Mouse (Mus musculus) bone marrow, adult 2 months (tissue): Measurements from ENCODE around the gene Best3. TPM values are rescaled to one million over a fixed set of nuclear protein-coding genes. Genes with fewer than 3 reads are reported as not detected.

Experiments used
- H3K27ac ChIP-seq: fragments of 200-500 bp; 2 replicates; pipeline ENCODE4 v1.5.1; 2012; ENCODE audit warnings: low read depth, mild to moderate bottlenecking, control low read depth, inconsistent platforms, low read length; ENCODE audit not compliant: control insufficient read depth, poor library complexity, insufficient read depth
- H3K4me1 ChIP-seq: fragments of 200-500 bp; 2 replicates; pipeline ENCODE4 v1.6.1; 2011; ENCODE audit warnings: low read length; ENCODE audit not compliant: control insufficient read depth, insufficient read depth
- H3K4me3 ChIP-seq: fragments of 200-500 bp; replicated peaks from 2 replicates; pipeline ENCODE3; 2011; ENCODE audit warnings: mild to moderate bottlenecking, low read depth, low read length, control low read depth; ENCODE audit not compliant: control insufficient read depth
- CTCF ChIP-seq: fragments of 200-500 bp; IDR thresholded peaks from 2 replicates; pipeline ENCODE4 v1.5.1; 2011; ENCODE audit warnings: low read length, control low read depth; ENCODE audit not compliant: control insufficient read depth, insufficient read depth
- POLR2A ChIP-seq: fragments of 200-500 bp; IDR thresholded peaks from 2 replicates; pipeline ENCODE4 v1.6.1; 2011; ENCODE audit warnings: low read depth, mild to moderate bottlenecking, control low read depth, low read length, borderline replicate concordance; ENCODE audit not compliant: control insufficient read depth
- WGBS: fragments of 180-500 bp; shearing (Covaris S2); methylation state at CpG from one replicate; pipeline ENCODE4 v1.1.7; 2018; 5-methylcytosine and 5-hydroxymethylcytosine counted together
- polyA plus RNA-seq: library from polyadenylated mRNA; stranded (reverse); fragments of >200 nt; gene quantifications from 2 replicates; pipeline ENCODE4 v1.2.4, GENCODE M21; 2011; ENCODE audit warnings: low replicate concordance; ENCODE audit not compliant: missing spikeins, insufficient read depth, insufficient read length

Gene Best3
- polyA plus RNA-seq, 1 experiment = not detected

DNA sequence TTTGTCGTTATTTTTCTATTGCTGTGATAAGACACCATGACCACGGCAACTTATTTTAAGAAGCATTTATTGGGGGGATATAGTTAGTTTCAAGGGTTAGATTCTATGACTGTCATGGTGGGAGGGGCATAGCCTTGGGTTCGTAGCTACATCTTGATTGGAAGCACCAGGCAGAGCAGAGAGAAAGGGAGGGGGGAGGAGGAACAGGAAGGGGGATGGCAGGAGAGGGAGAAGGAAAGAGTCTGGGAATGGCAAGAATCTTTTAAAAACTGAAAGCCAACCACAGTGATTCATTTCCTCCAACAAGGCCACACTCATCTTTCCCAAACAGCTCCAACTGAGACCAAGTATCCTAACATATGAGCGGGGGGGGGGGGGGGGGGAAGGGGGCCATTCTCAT, 3.6 kb upstream of the Best3 start:
- Histone ChIP-seq H3K27ac (no peak overlapping the region), H3K4me3 (no peak overlapping the region), H3K4me1 (no peaks in the 10 kb centered on the region)
- TF ChIP-seq CTCF (no peak), POLR2A (no peak)
- WGBS = 60% methylated on average over 4 of the region's 4 CpGs

DNA sequence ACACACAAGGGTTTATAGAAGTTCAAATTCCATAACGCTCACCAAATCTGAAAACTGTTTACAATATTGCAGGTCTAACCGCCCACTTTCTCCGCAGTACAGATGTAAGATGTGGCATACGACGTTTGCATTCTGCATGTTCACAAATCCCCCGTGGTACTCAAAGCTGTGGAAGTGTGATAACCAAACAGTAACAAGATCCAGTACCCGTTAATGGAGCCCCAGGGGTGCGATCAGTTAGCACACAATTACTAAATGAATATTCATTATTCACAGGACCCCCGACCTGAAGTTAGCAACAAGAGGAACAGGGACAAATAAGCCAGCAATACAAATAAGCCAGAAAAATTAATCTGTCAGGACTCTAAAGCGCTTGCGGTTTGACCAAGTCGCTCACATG, 1.3 kb upstream of the Best3 start:
- Histone ChIP-seq H3K4me1 (no peaks in the 10 kb centered on the region), H3K4me3 (no peak overlapping the region), H3K27ac (no peak overlapping the region)
- 82% methylated on average over 12 of the region's 12 CpGs for WGBS
- TF ChIP-seq POLR2A = no peak
- TF ChIP-seq CTCF = no peak

DNA sequence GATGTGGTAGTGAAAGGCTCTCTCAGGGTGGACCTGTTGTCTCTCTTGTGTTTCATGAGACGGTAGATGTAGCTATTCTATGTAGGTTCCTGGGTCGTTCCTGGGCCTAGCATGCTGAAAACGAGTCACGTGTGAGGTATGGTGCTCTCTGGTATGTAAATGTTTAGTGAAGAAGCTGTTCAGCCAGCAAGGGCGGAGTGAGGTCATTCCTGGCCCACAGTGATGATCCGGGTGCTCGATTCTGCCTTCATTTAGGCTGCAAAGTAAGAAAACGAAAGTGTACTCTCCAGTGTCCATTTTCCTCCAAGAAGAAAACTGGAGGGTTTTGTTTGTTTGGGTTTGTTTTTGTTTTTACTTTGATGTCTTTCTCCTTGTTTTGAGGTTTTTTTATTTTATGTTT, 7.9 kb downstream of the Best3 start:
- Histone ChIP-seq H3K4me3 (no peak overlapping the region), H3K27ac (no peak overlapping the region), H3K4me1 (no peaks in the 10 kb centered on the region; the same call in 1 of the 2 replicates)
- TF ChIP-seq POLR2A = no peak
- TF ChIP-seq CTCF = no peak
- 81% methylated on average over 8 of the region's 8 CpGs for WGBS

DNA sequence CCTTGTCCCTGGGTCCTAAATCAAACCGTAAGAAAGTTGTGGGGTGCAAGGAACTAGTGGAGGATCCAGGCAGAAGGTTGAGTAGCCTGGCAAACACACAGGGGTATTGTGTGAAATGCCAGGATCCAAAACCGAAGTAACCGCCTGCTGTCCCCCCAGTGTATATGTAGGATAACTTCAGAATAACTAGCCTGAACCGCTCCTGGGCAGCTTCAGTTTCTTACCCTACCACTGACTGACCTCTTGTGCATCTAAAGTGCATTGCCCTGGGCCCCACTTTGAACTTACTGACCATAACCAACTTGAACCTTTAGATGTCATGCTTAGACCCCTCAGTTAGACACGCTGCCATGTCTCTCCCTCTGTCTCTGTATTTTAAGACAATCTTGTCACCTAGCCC, 9.0 kb downstream of the Best3 start:
- TF ChIP-seq CTCF (no peak), POLR2A (no peak)

DNA sequence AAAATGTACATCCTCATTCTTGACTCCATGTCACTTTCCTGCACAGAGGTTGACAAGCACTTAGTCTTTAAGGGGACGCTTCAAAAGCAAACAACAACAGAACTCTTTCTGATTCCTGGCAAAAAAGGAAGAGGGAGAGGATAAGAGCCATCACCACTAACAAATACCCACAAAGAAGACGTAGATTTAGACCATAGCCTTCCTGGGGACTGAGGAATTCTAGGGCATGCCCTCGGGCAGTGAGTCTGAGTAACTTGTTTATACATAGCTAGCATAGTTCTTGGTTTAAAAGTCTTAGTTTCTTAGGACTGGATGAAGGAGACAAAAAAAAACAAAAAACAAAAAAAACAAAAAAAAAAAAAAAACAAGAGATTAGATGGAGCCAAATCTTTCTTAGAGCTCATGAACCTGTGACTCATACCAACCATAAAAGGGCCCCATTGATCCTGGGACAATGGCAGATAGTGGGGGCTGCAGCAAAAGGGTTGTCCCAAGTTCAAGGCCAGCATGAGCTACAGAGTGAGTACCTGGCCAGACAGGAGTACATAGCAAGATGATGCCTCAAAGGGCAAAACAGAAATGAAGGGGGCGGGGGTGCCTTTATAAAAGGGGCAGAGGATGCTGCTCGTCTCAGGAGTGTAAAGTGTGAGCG, 9.6 kb downstream of the Best3 start:
- H3K4me3 ChIP-seq = no peak overlapping the region
- no peak overlapping the region for H3K27ac ChIP-seq
- H3K4me1 ChIP-seq = no peaks in the 10 kb centered on the region; the same call in 1 of the 2 replicates
- no peak for TF ChIP-seq POLR2A
- TF ChIP-seq CTCF = no peak
- WGBS = 44% methylated on average over 6 of the region's 6 CpGs

More for the DNA sequence above, 9.0 kb downstream of the Best3 start:
- H3K27ac ChIP-seq = no peak overlapping the region
- WGBS = 82% methylated on average over 5 of the region's 5 CpGs
- no peaks in the 10 kb centered on the region; the same call in 1 of the 2 replicates for H3K4me1 ChIP-seq
- H3K4me3 ChIP-seq = no peak overlapping the region

DNA sequence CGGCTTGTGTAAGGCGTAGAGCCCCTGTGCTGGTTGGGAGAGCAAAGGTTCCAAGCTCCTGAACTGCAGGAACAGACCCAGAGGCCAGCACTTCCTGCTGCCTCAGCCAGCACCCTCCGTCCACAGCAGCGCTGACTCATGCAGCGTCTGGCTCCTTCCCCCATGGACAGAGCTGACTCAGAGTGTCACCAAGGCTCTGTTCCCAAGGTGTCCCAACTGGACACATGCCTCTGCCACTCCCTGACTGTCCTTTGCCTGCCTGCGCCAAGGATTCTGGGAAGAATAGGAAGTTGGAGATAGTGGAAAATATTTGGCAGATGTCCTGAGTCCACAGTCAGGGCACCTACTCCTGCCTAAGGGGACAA, 10.1 kb downstream of the Best3 start:
- Histone ChIP-seq H3K4me3 (no peak overlapping the region), H3K27ac (no peak overlapping the region), H3K4me1 (no peaks in the 10 kb centered on the region; the same call in 1 of the 2 replicates)
- TF ChIP-seq CTCF (no peak), POLR2A (no peak)
- WGBS = 12% methylated on average over 6 of the region's 6 CpGs

DNA sequence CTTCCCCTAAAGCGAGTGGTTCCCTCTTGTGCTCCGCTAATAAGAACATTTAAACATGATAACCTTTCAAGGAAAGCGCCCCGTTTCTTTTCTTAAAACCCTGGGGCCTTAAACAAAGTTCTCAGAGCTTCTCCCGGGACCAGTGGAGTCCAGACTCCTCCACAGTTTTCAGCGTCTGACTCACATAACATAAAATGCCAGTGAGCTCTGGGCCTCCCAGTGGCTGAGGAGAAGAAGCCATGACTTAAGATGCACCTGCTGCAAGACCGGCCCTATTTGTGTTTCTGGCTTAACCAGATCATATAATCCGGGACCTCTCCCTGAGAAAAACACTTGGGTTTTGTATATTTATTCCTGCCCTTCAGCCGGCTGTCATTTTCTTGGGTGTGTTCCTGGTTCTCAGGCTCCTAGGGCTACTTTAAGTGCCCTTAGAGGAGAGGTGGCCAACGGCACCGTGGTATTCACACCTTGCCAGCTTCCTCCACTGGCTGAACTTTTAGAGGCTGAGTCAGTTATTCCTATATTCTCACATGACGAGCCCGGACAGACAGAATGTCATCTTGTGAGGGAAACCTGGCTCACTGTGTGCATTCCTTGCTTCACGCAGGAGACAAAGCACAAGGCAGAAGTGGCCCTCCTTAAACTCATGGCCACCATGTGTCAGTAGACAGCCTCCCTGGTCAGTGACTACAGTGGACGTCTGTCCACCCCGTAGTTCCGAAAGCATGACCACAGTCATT, 12.8 kb downstream of the Best3 start:
- Histone ChIP-seq H3K27ac (no peak overlapping the region), H3K4me1 (no peaks in the 10 kb centered on the region), H3K4me3 (no peak overlapping the region)
- WGBS = 87% methylated on average over 17 of the region's 17 CpGs
- TF ChIP-seq POLR2A = no peak
- TF ChIP-seq CTCF = no peak

DNA sequence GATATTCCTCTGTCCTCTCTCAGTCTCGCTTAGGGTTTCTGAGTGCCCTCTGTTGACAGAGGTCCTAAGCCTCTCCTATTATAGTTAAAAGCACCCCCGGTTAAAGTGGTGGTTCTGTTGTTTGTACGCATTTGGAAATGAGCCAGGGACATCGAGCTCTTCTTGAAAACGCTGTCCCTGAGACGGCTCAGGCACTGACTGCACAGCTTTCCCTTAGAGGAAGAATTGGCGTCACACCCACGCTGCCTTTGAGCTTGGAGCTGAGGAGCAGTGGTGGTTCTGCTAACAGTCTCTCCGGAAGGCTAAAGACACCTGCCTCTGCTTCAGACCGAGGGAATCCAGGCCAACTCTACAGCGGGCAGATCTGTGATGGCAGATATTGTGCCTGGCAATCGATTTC, 14.9 kb downstream of the Best3 start:
- Histone ChIP-seq H3K27ac (no peak overlapping the region), H3K4me1 (no peaks in the 10 kb centered on the region), H3K4me3 (no peak overlapping the region)
- no peak for TF ChIP-seq POLR2A
- TF ChIP-seq CTCF = no peak
- 77% methylated on average over 12 of the region's 12 CpGs for WGBS
